Mouse (Mus musculus): ENCODE data around the gene Ugt2b34. TPM values are rescaled to one million over a fixed set of nuclear protein-coding genes. Genes with fewer than 3 reads are reported as not detected.
"Not testable (repeated sequence)": the region's sequence is repeated elsewhere in the genome, so short reads cannot be mapped to it uniquely, and the experiment has no call there.

The Ugt2b34 gene
- total RNA-seq (2015) (not detected in 2 replicates), total RNA-seq (2017) (not detected in 2 replicates)

DNA sequence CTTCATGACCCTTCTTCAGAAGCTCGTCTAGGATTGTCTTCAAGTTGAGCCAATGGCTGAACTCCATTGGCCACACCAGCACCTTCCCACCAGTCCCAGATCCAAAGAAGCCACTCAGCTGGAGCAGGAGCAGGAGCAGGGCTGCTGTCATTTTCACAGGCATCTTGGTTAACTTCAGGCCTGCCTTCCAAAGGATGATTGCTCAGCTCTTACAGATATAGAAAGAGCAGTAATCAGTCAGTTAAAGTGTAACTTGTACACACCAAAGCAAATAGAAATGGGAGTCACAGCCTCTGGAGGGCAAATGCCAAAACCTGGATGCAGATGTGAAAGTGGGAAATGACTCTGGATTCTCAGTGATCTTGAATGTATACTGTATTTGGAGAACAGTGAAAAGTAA is at the start of gene Ugt2b34:
TSS of gene Ugt2b34 (minus strand) at position 180 of the 400 bp plus-strand sequence.
- ATAC-seq (ENCODE audit: poor library complexity, severe bottlenecking), result no peak

DNA sequence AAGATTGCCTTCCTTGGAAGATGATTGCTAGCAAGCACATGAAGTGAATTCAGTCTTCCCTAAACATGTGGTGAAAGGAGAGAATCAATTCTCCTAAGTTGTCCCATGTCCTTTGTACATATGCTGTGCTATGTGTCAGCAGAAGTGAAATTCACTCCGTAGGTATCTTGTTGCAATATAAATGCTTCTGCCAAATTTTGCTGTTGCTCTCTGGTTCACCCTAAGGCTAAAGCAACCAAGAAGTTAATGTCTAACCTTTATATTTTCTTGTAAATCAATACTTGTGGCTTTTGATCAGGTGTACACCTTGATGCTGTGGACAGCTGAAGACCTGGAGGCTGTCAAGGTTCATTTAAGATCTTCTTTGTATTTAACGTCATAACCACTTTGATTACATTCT is 35.4 kb upstream of the Ugt2b34 start:
- no peak for ATAC-seq (ENCODE audit: poor library complexity, severe bottlenecking)

DNA sequence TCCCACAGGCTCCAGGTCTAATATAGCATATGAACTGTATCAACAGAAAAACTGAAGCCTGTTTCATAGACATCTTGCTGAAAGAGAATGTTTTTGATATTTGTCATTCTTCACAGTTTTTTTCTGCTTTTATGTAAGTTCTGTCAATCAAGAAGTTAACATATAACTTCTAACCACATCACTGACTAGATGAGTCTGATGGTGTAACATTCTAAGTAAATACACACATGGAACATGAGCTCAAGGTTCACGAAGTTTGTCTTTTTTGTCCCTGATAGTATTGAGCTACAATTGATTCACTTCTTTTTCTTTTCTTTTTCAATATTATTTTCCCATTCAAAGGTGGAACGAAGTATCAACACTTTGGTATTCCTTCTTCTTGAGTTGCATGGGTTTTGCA is 19.7 kb upstream of the Ugt2b34 start, which contains the start of gene Ugt2b1:
TSS of gene Ugt2b1 (minus strand) at position 105 of the 400 bp plus-strand sequence.
- no peak for ATAC-seq (ENCODE audit: poor library complexity, severe bottlenecking)

DNA sequence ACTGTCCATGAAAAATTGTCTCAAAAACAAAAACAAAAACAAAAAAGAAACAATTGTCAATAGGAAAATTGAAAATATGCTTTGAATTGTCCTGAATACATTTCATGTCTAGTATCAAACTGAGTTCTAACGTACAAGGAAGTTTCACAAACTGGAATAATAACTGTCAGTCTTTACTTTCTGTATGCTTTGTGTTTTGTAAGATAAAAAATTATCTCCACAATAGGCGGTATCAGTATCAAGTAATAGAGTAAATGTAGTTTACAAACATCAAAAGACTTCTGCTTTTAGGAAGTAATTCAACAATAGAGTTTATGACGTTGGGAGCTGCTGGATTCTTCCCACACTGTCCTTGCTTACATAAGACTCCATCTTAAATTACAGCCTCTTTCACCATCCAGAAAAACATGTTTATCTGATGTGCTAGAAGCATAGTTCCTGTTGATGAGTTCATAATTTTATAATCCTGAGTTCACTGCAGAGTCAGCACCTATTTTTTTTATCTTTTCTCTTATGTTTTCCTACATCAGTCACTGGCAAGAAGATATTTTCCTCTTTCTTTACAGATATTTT is 14.0 kb upstream of the Ugt2b34 start:
- ATAC-seq (ENCODE audit: poor library complexity, severe bottlenecking), result no peak

DNA sequence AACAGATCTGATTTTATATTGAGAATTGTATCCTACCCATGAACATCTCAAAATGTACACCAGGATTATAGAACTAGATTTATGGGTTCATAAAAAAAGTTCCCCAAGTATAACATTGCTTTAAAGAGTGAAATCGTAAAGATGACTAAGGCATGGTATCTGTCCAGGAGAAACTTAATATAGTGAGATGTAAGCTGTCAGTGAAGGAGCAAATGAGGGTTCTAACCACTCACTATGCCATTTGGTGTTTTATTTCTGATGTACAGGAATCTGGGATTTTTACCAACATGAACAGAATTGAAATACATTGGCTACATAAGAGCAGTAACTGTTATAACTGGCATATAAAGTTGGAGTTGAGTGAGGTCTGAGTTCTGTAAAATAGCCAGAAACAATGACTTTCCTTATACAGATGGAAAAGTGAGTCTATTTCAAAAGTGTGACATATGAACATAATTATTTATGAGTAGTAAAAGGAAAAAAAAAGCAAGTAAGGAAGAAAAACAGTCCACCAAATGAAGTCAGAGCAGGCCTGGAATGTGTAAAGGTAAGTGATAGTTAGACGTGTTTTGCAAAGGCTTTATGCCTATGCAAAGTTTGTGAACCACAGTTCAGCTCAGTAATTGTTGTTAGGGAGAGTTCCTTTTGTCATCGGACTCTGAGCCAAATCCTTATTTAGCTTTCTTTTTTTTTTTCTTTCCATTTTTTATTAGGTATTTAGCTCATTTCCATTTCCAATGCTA is 4.8 kb upstream of the Ugt2b34 start:
- no peak for ATAC-seq (ENCODE audit: poor library complexity, severe bottlenecking)

DNA sequence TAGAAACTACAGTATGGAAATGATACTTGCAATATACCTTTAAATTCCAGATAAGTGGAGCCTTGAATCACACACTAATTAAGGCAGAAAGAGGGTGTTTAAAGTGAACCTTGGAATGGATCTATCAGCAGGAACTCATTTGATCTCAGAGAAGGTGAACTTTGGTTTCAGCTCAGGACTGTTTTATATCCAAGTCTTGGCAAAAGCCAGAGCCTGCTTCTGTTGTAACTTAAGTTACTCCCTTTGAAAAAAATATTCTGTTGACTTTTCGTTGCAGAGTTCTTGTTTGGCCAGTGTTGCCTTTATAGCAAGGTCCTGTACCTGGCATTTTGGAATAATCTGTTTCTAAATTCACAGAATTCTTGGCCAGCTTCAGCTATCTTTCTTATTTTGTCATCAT is 4.0 kb upstream of the Ugt2b34 start:
- ATAC-seq (ENCODE audit: poor library complexity, severe bottlenecking), result no peak

DNA sequence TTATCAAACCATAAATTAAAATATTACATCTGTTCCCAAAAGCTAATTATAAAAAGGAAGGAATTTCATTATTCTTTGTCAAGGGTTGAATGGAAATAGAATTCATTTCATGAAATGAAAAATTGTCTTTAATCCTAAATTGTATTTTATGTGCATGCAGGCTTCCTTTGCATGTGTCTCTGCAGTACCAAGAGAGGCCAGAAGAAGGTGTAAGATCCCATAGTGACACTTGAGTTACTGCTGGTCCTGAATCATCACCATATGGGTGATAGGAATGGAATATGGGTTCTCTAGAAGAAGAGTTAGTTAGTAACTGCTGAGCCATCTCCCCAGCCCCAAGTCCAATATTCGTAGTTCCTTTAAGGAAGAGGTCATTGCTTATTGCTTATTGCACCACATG is 16.8 kb downstream of the Ugt2b34 start:
- no peak for ATAC-seq (ENCODE audit: poor library complexity, severe bottlenecking)

DNA sequence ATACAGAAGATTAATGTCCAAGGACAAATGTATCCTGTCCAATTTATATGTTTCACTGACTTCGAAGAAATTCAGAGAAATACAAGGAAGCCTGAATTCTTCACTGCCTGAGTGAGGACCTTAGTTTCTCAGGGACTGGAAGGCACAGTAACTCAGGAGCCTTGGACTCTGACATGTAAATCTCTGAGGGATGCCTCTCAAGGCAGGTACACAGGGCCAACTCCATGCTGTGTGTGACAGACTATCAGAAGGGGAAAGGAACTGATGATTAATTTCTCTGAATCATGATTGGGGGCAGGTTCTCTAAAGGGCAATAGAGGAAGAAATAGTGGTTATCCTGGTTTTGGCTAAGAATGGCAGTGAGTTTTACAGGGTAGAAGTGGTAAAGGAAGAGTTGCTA is 18.3 kb downstream of the Ugt2b34 start:
- no peak for ATAC-seq (ENCODE audit: poor library complexity, severe bottlenecking)

DNA sequence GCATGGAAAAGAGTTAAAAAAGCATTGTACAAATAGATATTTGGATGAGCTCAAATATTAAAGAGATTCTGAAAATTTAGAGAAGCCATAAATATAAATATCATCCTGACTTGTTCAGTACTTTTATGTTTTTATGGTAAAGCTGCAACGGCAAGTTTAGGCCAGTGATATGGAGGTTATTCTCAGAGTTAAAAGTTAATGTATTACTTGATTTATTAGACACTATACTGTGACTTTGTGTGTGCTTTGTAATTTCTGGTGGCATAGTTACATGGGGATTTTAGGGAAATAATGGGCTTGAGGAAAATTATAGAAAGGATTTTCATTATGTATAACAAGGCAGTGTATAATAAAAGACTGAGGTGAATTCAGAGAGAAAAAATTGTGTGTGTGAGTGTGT is 19.7 kb downstream of the Ugt2b34 start:
- no peak for ATAC-seq (ENCODE audit: poor library complexity, severe bottlenecking)

DNA sequence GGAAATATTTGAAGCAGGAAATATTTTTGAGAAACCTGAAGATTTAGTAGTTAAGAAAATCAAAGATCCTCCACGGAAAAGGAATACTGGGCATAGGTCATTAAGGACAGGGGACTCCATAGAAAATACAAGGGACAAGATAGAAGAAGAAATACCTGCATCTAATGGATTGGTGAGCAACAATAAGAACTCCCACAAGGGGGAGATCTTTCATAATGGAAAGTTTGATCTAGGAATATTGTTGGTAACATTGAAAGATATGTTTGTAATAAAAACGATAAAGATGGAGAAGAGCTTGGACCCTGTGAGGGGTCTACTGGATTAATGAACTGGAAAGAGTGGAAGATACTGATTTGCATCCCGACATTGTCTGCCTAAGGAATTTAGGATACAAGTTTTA is 20.1 kb downstream of the Ugt2b34 start:
- no peak for ATAC-seq (ENCODE audit: poor library complexity, severe bottlenecking)

DNA sequence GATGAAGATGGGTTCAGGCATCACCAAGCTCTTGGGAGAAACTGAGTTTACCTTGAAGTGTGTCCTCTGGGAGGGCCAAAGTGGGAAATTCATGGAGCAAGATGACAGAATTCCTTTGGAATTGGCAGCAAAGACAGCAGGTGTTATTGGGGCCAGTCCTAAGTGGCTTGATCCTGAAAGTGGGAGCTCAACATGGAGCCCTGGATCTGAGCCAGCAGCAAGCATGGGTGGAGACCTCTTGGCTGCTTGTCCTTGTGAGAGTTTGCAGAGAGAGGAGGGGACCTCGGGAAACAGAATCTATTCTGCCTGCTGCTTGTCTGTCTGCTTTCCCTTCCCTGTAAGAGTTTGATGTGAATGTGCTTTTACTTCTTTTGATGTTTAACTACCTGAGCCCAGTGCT is 34.9 kb downstream of the Ugt2b34 start:
- no peak for ATAC-seq (ENCODE audit: poor library complexity, severe bottlenecking)

DNA sequence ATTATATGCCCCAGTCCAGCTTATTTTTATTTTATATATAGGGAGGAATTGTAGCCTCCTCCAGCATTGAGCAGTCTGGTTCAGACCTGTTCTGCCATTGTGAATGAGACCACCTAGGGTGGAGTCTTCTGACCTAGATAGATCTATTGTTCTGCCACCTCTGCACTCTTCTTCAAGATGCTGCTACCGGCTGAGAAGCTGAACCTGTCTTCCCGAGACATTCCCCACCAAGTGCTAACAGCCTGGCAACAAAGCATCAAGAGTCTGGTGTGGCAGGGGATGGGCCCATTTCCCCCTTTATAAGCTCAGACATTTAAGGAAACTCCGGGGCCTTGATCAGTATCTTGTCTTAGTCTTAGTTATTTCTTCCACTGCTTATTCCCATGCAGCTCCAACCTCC is 48.4 kb downstream of the Ugt2b34 start:
- ATAC-seq (ENCODE audit: poor library complexity, severe bottlenecking), result no peak

DNA sequence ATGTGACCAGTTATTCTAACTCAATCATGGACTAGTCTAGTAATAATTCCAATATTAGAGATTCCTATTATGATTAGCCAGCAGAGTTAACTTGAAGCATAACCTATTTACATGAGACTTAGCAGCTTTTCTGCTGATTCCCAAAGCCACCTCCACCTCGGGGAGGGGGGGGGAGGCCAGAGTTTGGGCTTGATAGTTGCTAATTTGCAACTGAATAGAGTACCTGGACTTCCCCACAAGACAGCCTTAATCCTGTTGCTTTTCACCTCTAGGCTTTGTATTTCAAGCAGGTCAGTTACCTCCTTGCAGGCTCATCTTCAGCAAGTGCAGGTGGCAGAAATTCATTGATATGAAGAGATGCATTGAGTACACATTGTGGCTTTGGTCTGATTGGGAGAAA is 49.1 kb downstream of the Ugt2b34 start:
- ATAC-seq (ENCODE audit: poor library complexity, severe bottlenecking), result no peak

DNA sequence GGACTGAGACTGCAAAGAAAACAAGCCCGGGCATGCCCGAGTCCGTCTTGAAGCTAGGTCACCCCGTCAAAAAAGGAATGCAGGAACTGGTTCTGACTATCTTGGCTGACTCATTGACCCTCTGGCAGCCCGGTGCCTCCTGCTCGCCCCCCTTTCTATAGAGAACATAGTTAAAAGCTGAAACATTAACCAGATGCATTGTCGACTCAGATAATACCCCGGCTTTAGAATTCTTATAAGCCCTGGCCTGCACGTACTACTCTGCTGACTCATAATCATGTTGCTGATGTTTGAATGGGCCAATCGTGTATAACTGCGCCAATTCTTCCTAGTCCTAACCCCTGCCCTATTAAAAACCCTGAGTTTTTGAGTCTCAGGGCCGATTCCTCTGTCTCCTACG is 50.2 kb downstream of the Ugt2b34 start:
- ATAC-seq (ENCODE audit: poor library complexity, severe bottlenecking), result not testable (repeated sequence)

DNA sequence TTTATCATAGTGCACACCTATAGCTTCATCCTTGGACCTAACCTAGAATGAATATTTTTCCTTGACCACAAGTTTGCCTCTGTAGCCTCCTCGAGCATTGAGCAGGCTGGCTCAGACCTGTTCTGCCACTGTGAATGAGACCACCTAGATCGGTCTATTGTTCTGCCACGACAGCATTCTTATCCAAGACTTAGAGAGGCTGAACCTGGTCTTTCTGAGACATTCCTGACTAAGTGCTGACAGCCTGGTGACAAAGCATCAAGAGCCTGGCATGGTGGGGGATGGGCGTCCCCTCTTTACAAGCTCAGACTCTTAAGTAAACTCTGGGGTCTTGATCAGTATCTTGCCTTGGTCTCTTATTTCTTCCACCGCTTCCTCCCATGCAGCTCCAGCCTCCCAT is 55.1 kb downstream of the Ugt2b34 start:
- ATAC-seq (ENCODE audit: poor library complexity, severe bottlenecking), result no peak

DNA sequence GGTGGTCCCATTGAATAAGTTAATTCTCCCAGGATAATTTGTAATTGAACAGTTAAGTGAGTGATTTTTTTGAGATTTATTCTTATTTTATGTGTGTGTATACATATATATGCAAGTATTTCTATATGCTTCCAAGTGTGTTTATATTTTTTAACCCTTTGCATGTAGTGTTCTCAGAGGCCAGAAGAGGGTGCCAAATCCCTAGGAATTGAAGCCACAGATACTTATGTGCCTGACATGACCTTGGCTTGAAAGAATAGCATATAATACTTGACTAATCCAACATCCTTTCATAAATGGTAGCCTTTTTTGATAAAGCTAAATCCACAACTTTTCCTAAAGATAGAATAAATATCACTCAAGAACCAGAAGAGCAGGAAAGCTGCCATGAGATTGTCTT is 56.6 kb downstream of the Ugt2b34 start:
- ATAC-seq (ENCODE audit: poor library complexity, severe bottlenecking), result no peak

DNA sequence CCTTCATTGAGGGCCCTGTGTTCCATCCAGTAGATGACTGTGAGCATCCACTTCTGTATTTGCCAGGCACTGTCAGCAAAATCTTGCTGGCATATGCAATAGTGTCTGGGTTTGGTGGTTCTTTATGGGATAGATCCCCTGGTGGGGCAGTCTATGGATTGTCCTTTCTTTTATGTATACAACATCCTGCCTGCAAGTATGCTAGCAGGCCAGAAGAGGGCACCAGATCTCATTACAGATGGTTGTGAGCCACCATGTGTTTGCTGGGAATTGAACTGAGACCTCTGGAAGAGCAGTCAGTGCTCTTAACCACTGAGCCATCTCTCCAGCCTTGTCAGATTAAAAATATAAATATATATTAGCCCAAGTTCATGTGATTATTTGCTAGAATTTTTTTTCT is 65.5 kb downstream of the Ugt2b34 start:
- not testable (repeated sequence) for ATAC-seq (ENCODE audit: poor library complexity, severe bottlenecking)

DNA sequence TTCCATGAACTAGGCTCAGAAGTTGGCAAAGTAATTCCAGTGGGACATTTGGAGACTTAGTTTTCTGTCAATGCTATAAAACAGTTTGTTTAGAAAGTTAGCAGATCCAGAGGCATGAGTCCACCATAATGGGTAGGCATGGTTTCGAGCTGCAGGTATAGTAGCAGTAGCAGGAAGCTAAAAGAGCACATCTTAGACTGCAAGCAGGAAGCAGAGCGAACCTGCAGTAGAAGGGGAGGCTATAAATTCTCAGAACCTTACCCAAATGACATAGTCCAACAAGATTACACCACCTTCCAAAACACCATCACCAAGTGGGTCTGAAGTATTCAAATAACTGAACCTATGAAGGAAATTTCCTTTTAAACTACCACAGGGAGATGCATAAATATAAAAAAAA is 66.5 kb downstream of the Ugt2b34 start:
- ATAC-seq (ENCODE audit: poor library complexity, severe bottlenecking), result no peak

Other genes with a start within 250 kb of the Ugt2b34 start
- not detected in 2 replicates for gene Tmprss11b, start 230.6 kb downstream of the Ugt2b34 start, total RNA-seq (2015)
- not detected in 2 replicates for gene Tmprss11b, start 230.6 kb downstream of the Ugt2b34 start, total RNA-seq (2017)
- not detected in 2 replicates for gene Tmprss11e, start 161.1 kb downstream of the Ugt2b34 start, total RNA-seq (2015)
- gene Tmprss11e, start 161.1 kb downstream of the Ugt2b34 start, total RNA-seq (2017), result not detected in 2 replicates
- 84.1 and 88.3 TPM in 2 replicates for gene Ythdc1, start 102.7 kb downstream of the Ugt2b34 start, total RNA-seq (2015)
- gene Ythdc1, start 102.7 kb downstream of the Ugt2b34 start, total RNA-seq (2017), result 99.6 and 121 TPM in 2 replicates
- gene Ugt2b1, start 19.6 kb upstream of the Ugt2b34 start, total RNA-seq (2015), result not detected in 2 replicates
- not detected in 2 replicates for gene Ugt2b1, start 19.6 kb upstream of the Ugt2b34 start, total RNA-seq (2017)
- gene Ugt2b35, start 93.9 kb upstream of the Ugt2b34 start, total RNA-seq (2015), result not detected in 2 replicates
- not detected in 2 replicates for gene Ugt2b35, start 93.9 kb upstream of the Ugt2b34 start, total RNA-seq (2017)
- gene Ugt2b36, start 185.6 kb upstream of the Ugt2b34 start, total RNA-seq (2015), result not detected in 2 replicates
- not detected in 2 replicates for gene Ugt2b36, start 185.6 kb upstream of the Ugt2b34 start, total RNA-seq (2017)
- not detected in 2 replicates for gene Ugt2b5, start 233.4 kb upstream of the Ugt2b34 start, total RNA-seq (2015)
- gene Ugt2b5, start 233.4 kb upstream of the Ugt2b34 start, total RNA-seq (2017), result not detected in 2 replicates